In the genomic region with DNA sequence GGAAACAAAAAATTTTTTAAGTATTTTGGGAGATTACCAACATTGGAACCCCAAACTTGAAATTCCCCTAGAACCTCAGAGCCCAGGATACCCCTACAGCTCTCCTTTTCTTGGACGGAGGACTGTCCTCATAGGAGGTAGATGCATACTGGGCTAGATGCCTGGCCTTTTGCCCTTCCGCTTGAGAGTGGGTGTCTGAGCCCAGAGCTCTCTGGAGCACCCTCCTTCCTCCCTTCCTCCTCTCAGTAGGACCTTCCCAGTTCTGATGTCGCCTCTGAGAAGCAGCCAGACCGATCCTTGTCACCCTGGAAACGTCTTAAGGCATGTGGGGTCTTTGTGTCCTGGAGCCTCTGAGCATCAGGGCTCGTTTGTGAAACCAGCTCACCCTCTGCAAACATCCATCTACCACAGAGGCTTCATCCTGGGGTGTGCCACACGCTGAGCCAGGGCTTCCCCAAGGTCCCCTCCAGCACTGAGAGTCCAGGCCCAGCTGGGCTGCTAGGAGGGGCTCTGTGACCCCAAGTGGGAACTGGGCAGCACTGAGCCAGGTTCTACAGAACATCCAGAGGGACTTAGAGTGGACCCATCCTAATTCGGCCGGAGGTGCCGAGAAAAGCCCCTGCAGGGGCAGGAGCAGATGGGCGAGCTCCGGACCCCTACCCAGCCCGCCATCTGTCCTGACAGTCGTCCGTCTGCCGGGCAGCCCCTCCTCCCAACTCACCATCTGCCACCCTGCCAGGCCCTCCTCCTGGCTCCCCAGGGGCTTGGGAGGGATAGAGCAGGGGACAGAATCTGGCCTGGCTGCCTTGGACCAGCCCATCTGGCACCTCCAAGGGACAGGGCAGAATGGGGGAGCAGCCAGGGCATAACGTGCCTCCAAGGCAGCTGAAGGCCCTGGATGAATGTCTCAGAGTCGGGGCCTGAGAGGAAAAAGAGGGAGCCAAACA, we compare ENCODE assay signal across 13 mouse cellular contexts. TPM values are rescaled to one million over a fixed set of nuclear protein-coding genes. Genes with fewer than 3 reads are reported as not detected.
DNase-seq lines count a peak whose midpoint lies in the region; ATAC-seq and TF ChIP-seq lines count a peak whose summit lies in the region.
"Had no signal": no experiment of that assay in that cellular context is flagged by ENCODE, and none has a peak within 500 bp of the region (broad histone marks: within the 10 kb centered on the region; RNA-seq: fewer than 3 reads in every experiment).

No protein-coding gene starts in this region.

- peak overlapping the region; percentile 85 for H3K27ac ChIP-seq in hindbrain, embryonic 11.5 days (ENCODE audit: low read depth, low read length)
- H3K27ac ChIP-seq in midbrain, postnatal 0 days (ENCODE audit: low read depth, low read length): no peak overlapping the region
- H3K27ac ChIP-seq in lung, postnatal 0 days (ENCODE audit: low read length): no peak overlapping the region
- H3K27ac ChIP-seq: liver, embryonic 13.5 days had no signal

- no peak for TF ChIP-seq CTCF in midbrain, postnatal 0 days (IDR thresholded peaks at IDR 0.05)
- TF ChIP-seq CTCF in lung, postnatal 0 days (IDR thresholded peaks at IDR 0.05): no peak

- H3K4me2 ChIP-seq in hindbrain, embryonic 11.5 days (replicated peaks; ENCODE audit: low read depth, low read length): 0 out of 2 replicates have a peak overlapping the region, but pooled peaks have one; percentile 11
- H3K4me2 ChIP-seq in midbrain, postnatal 0 days (ENCODE audit: low read depth, low read length, poor library complexity, severe bottlenecking): no peak overlapping the region
- no peak overlapping the region for H3K4me2 ChIP-seq in lung, postnatal 0 days (replicated peaks; ENCODE audit: low read depth, low read length)
- H3K4me2 ChIP-seq: liver, embryonic 13.5 days had no signal

- no peaks in the 10 kb centered on the region for H3K36me3 ChIP-seq in hindbrain, embryonic 11.5 days (ENCODE audit: control insufficient read depth, insufficient read depth, low read length)
- H3K36me3 ChIP-seq in midbrain, postnatal 0 days (ENCODE audit: insufficient read depth, low read length): no peaks in the 10 kb centered on the region
- H3K36me3 ChIP-seq in lung, postnatal 0 days (ENCODE audit: insufficient read depth, low read length): no peaks in the 10 kb centered on the region
- H3K36me3 ChIP-seq: liver, embryonic 13.5 days had no signal

- WGBS in hindbrain, embryonic 11.5 days: 30% methylated on average over 18 of the region's 18 CpGs
- WGBS in midbrain, postnatal 0 days: 28% methylated on average over 18 of the region's 18 CpGs
- WGBS in lung, postnatal 0 days: 46% methylated on average over 17 of the region's 18 CpGs

- H3K9me3 ChIP-seq in hindbrain, embryonic 11.5 days (ENCODE audit: control insufficient read depth, low read length): no peaks in the 10 kb centered on the region
- no peaks in the 10 kb centered on the region for H3K9me3 ChIP-seq in midbrain, postnatal 0 days (ENCODE audit: low read length)
- no peaks in the 10 kb centered on the region for H3K9me3 ChIP-seq in lung, postnatal 0 days (ENCODE audit: low read length)
- H3K9me3 ChIP-seq: liver, embryonic 13.5 days had no signal

- no peaks in the 10 kb centered on the region for H3K27me3 ChIP-seq in hindbrain, embryonic 11.5 days (ENCODE audit: control insufficient read depth, insufficient read depth, low read length)
- no peaks in the 10 kb centered on the region for H3K27me3 ChIP-seq in midbrain, postnatal 0 days (ENCODE audit: insufficient read depth, low read length)
- no peaks in the 10 kb centered on the region for H3K27me3 ChIP-seq in lung, postnatal 0 days (replicated peaks; ENCODE audit: insufficient read depth, low read length)

- H3K4me1 ChIP-seq in hindbrain, embryonic 11.5 days (replicated peaks; ENCODE audit: control insufficient read depth, insufficient read depth, low read length): peaks cover 7% of the 10 kb centered on the region; the same call in 1 of the 2 replicates
- no peaks in the 10 kb centered on the region for H3K4me1 ChIP-seq in midbrain, postnatal 0 days (ENCODE audit: insufficient read depth, low read length)
- H3K4me1 ChIP-seq in lung, postnatal 0 days (ENCODE audit: insufficient read depth, low read depth, low read length): no peaks in the 10 kb centered on the region
- H3K4me1 ChIP-seq: liver, embryonic 13.5 days had no signal

- TF ChIP-seq EP300 in lung, postnatal 0 days (IDR thresholded peaks at IDR 0.05): no peak

- peak; percentile 84; the same call in 1 of the 2 replicates for ATAC-seq in cerebellum, adult (ENCODE audit: insufficient number of reproducible peaks, low FRiP score, low TSS enrichment)
- peak; percentile 78 for ATAC-seq in hindbrain, embryonic 11.5 days (ENCODE audit: low FRiP score)
- ATAC-seq in midbrain, postnatal 0 days (ENCODE audit: low FRiP score): peak; percentile 39; the same call in 1 of the 2 replicates
- no peak for ATAC-seq in lung, postnatal 0 days
- no peak for ATAC-seq in granulocyte monocyte progenitor cell, adult 5-6 weeks (replicated peaks; ENCODE audit: poor library complexity, severe bottlenecking)

- H3K4me3 ChIP-seq in hindbrain, embryonic 11.5 days (ENCODE audit: low read depth, low read length): no peak overlapping the region
- H3K4me3 ChIP-seq in midbrain, postnatal 0 days (ENCODE audit: low read depth, low read length): no peak overlapping the region
- H3K4me3 ChIP-seq in lung, postnatal 0 days (ENCODE audit: low read depth, low read length): no peak overlapping the region
- H3K4me3 ChIP-seq: liver, embryonic 13.5 days had no signal

- DNase-seq in cerebellum, postnatal 10 days: peak; percentile 95 to 99
- DNase-seq in hindbrain, embryonic 11.5 days (ENCODE audit: low spot score): peak; percentile 71
- peak; percentile 79 for DNase-seq in midbrain, postnatal 0 days (ENCODE audit: low spot score)
- DNase-seq in urinary bladder, adult 2 months (ENCODE audit: low spot score): no peak
- no peak for DNase-seq in lung, postnatal 0 days (ENCODE audit: low spot score)
- DNase-seq: heart, postnatal 4 days; liver, embryonic 13.5 days; right cerebral cortex, postnatal 4 days; thymus, adult 18-20 months had no signal

- H3K9ac ChIP-seq in hindbrain, embryonic 11.5 days (ENCODE audit: low read depth, low read length): 0 out of 2 replicates have a peak overlapping the region, but pooled peaks have one; percentile 20
- 0 out of 2 replicates have a peak overlapping the region, but pooled peaks have one; percentile 24 for H3K9ac ChIP-seq in midbrain, postnatal 0 days (replicated peaks; ENCODE audit: low read length, poor library complexity, severe bottlenecking)
- H3K9ac ChIP-seq in lung, postnatal 0 days (replicated peaks; ENCODE audit: low read depth): no peak overlapping the region
- H3K9ac ChIP-seq: liver, embryonic 13.5 days had no signal

RNA-seq across cellular contexts. Expression of a gene that starts 15.3 kb away (rescaled TPM):
- not detected in 2 replicates for polyA plus RNA-seq in hindbrain, embryonic 11.5 days (2014; fragmentation: Nextera tagmentation; extraction: Ambion mirVana)
- not detected in 2 replicates for total RNA-seq in midbrain, postnatal 0 days (2014; rRNA removed)
- not detected in 2 replicates for polyA plus RNA-seq in midbrain, postnatal 0 days (2015; fragmentation: Nextera tagmentation; extraction: Ambion mirVana)
- 0.08 TPM in 1 of 2 replicates, not detected in the other for polyA plus RNA-seq in urinary bladder, adult 2 months (2012; rRNA removed)
- polyA plus RNA-seq in lung, postnatal 0 days (2015; fragmentation: Nextera tagmentation; extraction: Ambion mirVana): not detected in 2 replicates
- not detected in 2 replicates for total RNA-seq in granulocyte monocyte progenitor cell, adult 5-6 weeks (2014; fragmentation: Nextera tagmentation)
- total RNA-seq in granulocyte monocyte progenitor cell, adult 5-6 weeks (2017): not detected in 2 replicates
- total RNA-seq: common myeloid progenitor, adult 5-6 weeks; heart, postnatal 4 days; layer of hippocampus, adult 18-20 months had no signal
- polyA plus RNA-seq: liver, embryonic 13.5 days had no signal

RNA-seq across cellular contexts. Expression of a gene that starts 50.1 kb away (rescaled TPM):
- polyA plus RNA-seq in hindbrain, embryonic 11.5 days (2014; fragmentation: Nextera tagmentation; extraction: Ambion mirVana): 44.4 and 54.5 TPM in 2 replicates
- 9.6 and 10.6 TPM in 2 replicates for total RNA-seq in midbrain, postnatal 0 days (2014; rRNA removed)
- 5.6 and 6.7 TPM in 2 replicates for polyA plus RNA-seq in midbrain, postnatal 0 days (2015; fragmentation: Nextera tagmentation; extraction: Ambion mirVana)
- 3.0 TPM in 2 replicates for polyA plus RNA-seq in urinary bladder, adult 2 months (2012; rRNA removed)
- polyA plus RNA-seq in lung, postnatal 0 days (2015; fragmentation: Nextera tagmentation; extraction: Ambion mirVana): 6.2 and 6.9 TPM in 2 replicates
- 0.88 and 5.0 TPM in 2 replicates for total RNA-seq in granulocyte monocyte progenitor cell, adult 5-6 weeks (2014; fragmentation: Nextera tagmentation)
- 2.1 and 2.6 TPM in 2 replicates for total RNA-seq in granulocyte monocyte progenitor cell, adult 5-6 weeks (2017)

Comparison
In these comparisons a context has a peak if more than half of its experiments do, and no peak if none do; other contexts are left out.
1. ATAC-seq: peak in cerebellum, adult (single experiment), hindbrain, embryonic 11.5 days (single experiment) and midbrain, postnatal 0 days (single experiment); none in lung, postnatal 0 days (single experiment) and granulocyte monocyte progenitor cell, adult 5-6 weeks (single experiment).
2. DNase-seq: peak in cerebellum, postnatal 10 days (2 of 2), hindbrain, embryonic 11.5 days (single experiment) and midbrain, postnatal 0 days (single experiment); none in urinary bladder, adult 2 months (single experiment) and lung, postnatal 0 days (single experiment).